Mouse (Mus musculus): Measurements from ENCODE around the gene Fam126a.

The Fam126a gene

DNA sequence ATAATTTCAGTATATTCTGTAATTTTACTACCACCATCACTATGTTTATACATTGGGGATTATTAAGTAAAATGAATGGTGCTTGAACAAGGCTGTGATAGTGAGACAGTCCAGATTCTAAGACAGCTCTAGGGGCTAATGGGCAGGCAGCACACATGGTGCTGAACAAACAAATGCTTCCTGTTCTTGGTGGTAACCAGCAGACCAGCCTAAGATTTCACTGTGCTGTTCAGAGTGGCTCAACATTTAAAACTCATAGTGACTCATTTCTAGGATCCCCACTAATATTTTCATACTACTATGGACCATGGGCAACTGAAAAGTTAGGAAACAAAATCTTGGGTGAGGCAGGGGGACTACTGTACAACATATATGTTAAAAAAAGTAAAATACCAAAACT is 10.1 kb upstream of the Fam126a start:
- no peak for DNase-seq (ENCODE audit: low read depth, low spot score)

GRCm38 (mm10) chr5:24039423-24039822 is 8.9 kb upstream of the Fam126a start:
- DNase-seq (ENCODE audit: low read depth, low spot score) = no peak

DNA sequence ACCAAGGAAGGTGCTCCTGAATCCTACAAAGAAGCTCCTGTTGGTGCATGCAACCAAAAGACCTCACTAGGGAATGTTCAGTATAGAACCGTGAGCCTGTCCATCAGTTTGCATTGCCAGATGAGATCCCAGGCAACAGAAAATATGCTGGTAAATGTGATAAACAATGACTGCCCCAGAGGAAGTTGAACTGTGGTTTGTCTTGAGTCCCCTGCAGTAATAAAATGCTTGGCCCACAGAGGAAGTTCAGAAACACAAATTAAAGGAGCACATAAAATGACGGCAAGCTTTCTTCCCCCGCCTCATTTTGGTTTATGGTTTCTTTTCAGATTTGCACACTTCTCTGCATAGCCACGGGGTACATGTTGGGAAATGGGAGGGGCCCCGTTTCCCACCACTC is 8.3 kb upstream of the Fam126a start:
- no peak for DNase-seq (ENCODE audit: low read depth, low spot score)

GRCm38 (mm10) chr5:24038190-24038589 is 7.7 kb upstream of the Fam126a start:
- no peak for DNase-seq (ENCODE audit: low read depth, low spot score)

GRCm38 (mm10) chr5:24036731-24037130 is 6.2 kb upstream of the Fam126a start:
- DNase-seq (ENCODE audit: low read depth, low spot score) = no peak

DNA sequence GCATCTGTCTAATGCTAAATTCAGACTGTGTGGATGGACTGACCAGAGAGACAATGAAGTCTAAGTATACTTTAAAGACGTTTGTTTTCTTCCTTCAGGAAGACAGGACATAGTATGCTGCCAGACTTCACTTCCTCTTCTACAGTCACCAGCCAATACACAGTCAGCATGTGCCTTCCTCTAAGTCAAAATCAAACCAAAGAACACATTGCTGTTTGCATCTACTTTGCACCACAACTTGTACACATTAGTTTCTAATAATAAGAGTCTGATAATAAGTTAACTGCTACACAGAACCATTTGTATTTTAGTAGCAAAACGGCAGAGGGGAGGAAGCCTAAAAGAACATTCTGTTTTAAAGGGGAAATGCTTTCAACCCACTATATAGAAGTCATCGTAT is 4.5 kb upstream of the Fam126a start:
- DNase-seq (ENCODE audit: low read depth, low spot score) = no peak

GRCm38 (mm10) chr5:24034091-24034490 is 3.6 kb upstream of the Fam126a start:
- no peak for DNase-seq (ENCODE audit: low read depth, low spot score)

DNA sequence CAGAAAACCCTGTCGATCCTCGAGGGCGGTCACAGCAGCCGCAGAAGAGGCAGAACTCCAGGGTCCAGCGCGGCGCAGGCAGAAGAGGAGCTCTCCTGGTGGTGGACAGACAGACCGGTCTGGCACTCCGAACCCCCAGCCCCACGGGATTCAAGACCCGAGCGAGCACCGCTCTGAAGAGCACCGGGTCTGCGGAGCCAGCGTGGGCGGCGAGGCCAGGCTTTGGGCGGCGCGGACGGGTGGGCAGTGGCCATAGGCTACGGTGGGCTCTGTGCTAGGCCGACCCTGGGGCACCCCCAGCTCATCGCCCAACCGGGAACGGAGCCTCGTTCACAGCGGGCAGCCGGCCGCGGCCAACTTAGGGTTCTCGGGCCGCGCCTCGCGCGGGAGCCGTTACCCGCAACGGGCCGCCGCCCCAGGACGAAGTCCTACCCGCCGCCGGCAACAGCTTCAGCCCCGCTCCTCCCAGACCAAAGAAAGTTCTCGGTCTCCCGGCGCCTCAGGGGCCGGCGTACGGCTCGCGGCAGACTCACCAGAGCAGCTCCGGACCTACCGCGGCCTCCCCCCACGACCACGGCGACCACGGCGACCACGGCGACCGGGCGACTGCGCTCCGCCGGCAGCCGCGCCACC is 428 bp downstream of the Fam126a start:
- DNase-seq (ENCODE audit: low read depth, low spot score) = no peak

DNA sequence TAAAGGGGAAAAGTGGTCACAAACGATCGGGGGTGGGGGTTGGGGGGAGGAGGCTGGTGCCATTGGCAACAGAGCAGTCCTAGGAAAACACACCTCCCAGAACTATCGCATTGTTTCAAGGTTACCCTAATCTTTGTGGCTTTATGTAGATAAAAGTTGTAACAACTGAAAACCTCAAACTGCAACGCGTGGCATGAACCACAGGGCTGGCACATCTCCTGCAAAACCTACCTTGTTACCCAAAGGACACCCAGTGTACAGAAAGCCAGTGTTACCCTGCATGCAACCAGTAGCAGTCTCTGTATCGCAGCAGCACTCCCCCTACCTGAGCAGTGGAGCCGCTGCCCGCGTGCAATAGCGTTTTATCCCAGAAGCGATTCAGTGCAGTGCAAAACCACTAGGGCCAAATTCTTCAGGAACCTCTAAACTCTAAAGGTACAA is 1.1 kb downstream of the Fam126a start:
- peak; percentile 26 for DNase-seq (ENCODE audit: low read depth, low spot score)

GRCm38 (mm10) chr5:24024957-24025356 is 5.5 kb downstream of the Fam126a start:
- DNase-seq (ENCODE audit: low read depth, low spot score) = no peak

DNA sequence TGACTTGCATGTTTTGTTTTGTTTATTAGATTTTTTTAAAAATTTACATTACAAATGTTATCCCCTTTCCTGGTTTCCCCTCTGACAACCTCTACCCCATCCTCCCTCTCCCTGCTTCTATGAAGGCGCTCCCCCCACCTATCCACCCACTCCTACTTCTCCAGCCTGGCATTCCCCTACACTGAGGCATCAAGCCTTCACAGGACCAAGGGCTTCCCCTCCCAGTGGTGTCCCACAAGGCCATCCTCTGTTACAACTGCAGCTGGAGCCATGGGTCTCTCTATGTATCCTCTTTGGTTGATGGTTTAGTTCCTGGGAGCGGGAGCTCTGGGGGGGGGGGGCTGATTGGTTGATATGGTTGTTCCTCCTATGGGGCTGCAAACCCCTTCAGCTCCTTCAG is 7.3 kb downstream of the Fam126a start:
- no peak for DNase-seq (ENCODE audit: low read depth, low spot score)

- no peak for DNase-seq (ENCODE audit: low read depth, low spot score)
Measured at GRCm38 (mm10) chr5:24021683-24022082, 8.8 kb downstream of the Fam126a start.

GRCm38 (mm10) chr5:24020380-24020779 is 10.1 kb downstream of the Fam126a start:
- DNase-seq (ENCODE audit: low read depth, low spot score) = no peak

DNA sequence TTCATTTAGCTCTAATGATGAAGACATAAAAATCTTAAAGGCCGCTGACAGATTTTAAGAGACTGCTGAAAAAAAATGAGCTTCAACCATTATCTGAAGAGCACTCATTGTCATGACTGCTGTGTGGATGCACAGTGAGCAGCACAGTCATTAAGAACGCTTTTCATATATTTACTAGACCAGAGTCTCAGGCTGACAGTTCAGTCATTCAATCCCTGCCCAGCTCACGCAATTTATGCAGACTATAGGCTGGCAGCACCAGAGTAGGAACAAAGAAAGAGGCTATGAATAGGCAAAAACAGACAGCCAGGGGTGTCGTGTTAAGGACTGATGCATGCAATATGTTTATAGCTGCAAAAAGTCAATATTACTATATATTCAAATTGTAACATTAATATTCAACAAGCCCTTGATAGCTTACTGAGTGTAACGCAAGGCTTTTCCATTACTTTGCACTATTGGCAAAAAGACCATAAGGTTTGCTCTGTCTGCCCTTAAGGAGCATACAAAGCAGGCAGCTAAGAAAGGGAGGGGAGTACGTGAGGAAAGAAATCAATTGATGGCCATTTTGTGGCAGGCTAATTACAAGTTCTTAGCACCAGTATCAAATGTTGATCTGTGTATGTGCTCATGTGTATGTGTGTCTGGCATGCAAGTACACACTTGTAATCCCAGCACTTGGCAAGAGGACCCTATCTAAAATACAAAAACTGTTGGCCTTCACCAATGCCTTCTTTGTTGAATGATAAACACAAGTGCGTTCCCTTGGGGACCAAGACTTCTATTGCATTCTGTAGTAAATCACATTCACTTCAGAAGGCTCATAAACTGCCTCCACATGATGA is 10.9 kb downstream of the Fam126a start:
- DNase-seq (ENCODE audit: low read depth, low spot score) = no peak

- no peak for DNase-seq (ENCODE audit: low read depth, low spot score)
Measured at GRCm38 (mm10) chr5:24018621-24019261, 11.7 kb downstream of the Fam126a start.

GRCm38 (mm10) chr5:24016912-24017311 is 13.6 kb downstream of the Fam126a start:
- DNase-seq (ENCODE audit: low read depth, low spot score) = no peak

DNA sequence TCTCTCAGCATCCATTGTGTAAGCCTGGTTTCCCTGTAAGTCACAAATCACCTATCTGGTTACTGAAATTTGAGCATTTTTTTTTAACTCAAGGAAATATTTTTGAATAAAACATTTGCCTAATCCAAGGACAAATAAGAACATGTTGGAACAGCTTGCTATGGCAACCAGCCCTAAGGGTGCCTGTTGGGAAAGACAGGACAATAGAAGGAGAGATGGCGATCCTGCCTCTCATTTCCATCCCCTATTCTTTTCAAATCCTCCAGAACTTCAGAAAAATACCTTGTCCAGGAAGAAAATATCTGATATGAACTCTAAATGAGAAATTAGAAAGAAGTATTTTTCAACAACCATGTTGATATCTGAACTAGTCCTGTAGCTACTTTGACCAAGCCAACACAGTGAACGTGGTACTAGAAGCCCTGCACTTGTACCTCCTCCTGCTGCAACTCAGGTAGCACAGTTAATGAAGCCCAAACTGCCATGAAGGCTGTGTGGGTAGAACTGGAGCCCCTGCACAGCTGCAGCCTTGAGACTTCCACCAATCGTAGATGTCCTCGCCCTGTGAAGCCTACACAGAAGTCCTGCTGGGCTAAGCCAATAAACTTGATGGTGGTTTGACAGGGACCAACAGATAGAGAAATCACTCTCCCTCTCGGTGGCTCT is 17.0 kb downstream of the Fam126a start:
- no peak for DNase-seq (ENCODE audit: low read depth, low spot score)

DNA sequence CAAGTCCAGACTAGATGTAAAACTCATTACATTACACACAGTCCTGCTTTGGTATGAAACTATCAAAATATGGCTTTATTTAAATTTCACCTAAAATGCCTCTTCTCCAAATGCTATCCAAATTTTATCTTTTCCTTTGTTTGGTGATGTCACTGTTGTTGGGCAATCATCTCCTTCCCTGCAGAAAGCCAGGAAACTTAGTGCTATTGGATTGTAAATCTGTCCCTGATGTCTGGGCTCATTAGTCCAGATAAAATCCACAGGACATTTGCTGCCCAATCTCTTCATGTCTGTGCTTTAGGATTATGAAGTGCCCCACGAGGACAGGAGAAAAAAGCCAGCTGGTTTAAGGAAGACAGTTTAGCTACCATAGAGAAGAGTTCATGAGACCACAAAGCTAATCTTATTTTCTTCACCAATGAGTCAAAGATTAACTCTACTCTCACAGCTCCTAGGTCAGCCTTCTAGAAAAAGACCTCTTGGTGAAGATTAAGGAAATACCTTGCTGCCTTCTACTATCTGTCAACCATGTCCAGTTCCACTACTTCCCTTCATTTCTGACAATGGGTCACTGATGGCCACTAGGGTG is 31.3 kb downstream of the Fam126a start:
- no peak for DNase-seq (ENCODE audit: low read depth, low spot score)

- DNase-seq (ENCODE audit: low read depth, low spot score) = no peak
Measured at GRCm38 (mm10) chr5:23995951-23996350, 34.5 kb downstream of the Fam126a start.

GRCm38 (mm10) chr5:23994929-23995328 is 35.6 kb downstream of the Fam126a start:
- DNase-seq (ENCODE audit: low read depth, low spot score) = no peak

DNA sequence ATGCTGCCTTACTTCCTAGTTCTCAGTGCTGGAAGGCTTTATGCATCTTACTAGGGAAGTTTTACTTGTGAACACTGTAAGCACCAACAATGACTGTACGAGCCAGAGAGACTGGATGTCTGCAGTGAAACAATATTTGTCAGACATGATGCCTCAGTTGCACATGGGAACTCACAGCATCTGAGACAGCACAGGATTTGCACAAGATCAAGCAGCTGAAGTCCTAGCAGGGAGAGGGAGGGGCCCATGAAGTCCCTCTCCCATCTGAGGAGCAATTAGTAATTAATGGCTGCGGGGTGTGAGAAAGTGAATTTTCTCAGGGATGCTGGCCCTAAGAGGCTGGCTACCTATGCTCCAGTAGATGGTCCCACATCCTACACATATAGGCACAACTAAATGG is 36.3 kb downstream of the Fam126a start:
- no peak for DNase-seq (ENCODE audit: low read depth, low spot score)

DNA sequence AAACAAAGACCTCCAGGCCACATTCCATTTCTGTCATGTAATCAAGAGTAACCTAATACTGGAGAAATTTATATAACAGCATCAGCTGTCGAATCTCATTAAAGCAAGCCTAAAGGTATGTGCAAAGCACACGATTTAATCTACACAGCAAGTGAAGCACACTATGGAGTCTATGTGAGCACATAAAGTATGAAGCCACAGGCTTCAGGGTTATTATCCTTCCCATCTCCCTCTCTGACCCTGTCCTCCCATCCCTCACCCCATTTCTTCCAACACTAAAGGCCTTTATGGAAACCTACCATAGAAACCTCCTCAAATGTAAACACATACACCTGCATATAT is 37.0 kb downstream of the Fam126a start:
- DNase-seq (ENCODE audit: low read depth, low spot score) = no peak

All from WW6 (cell line).